Mouse (Mus musculus) ES-Bruce4 (cell line): ENCODE data around the gene Gpr12. TPM values are rescaled to one million over a fixed set of nuclear protein-coding genes. Genes with fewer than 3 reads are reported as not detected.

ENCODE experiments used
- H3K27ac ChIP-seq: 2 replicates; pipeline ENCODE4 v1.5.1; 2012; ENCODE audit warnings: low read length, inconsistent platforms; ENCODE audit not compliant: insufficient read depth
- H3K27me3 ChIP-seq: 2 replicates; pipeline ENCODE4 v1.6.1; 2012; ENCODE audit warnings: mild to moderate bottlenecking, low read length, inconsistent platforms; ENCODE audit not compliant: control insufficient read depth, poor library complexity, insufficient read depth, severe bottlenecking
- H3K36me3 ChIP-seq: 2 replicates; pipeline ENCODE4 v1.6.1; 2012; ENCODE audit warnings: inconsistent platforms, mild to moderate bottlenecking, low read length, moderate library complexity; ENCODE audit not compliant: control insufficient read depth, poor library complexity, insufficient read depth, severe bottlenecking
- H3K4me1 ChIP-seq: one replicate; pipeline ENCODE4 v1.8.1; 2011; ENCODE audit warnings: low read length; ENCODE audit not compliant: control insufficient read depth, insufficient read depth
- H3K4me3 ChIP-seq: 2 replicates; pipeline ENCODE4 v1.5.1; 2011; ENCODE audit warnings: low read depth, mild to moderate bottlenecking, low read length
- H3K9ac ChIP-seq: 2 replicates; pipeline ENCODE4 v1.6.1; 2012; ENCODE audit warnings: low read depth, mild to moderate bottlenecking, inconsistent platforms; ENCODE audit not compliant: poor library complexity, severe bottlenecking
- H3K9me3 ChIP-seq: replicated peaks from 2 replicates; pipeline ENCODE4 v1.6.1; 2012; ENCODE audit warnings: mild to moderate bottlenecking, low read length, inconsistent platforms; ENCODE audit not compliant: control insufficient read depth, poor library complexity, insufficient read depth, severe bottlenecking
- CTCF ChIP-seq: IDR thresholded peaks from one replicate; pipeline ENCODE4 v1.8.1; 2011; ENCODE audit warnings: low read depth, low read length
- EP300 ChIP-seq: IDR thresholded peaks from 2 replicates; pipeline ENCODE4 v1.6.1; 2011; ENCODE audit warnings: low read depth, low read length; ENCODE audit not compliant: insufficient read depth
- POLR2A ChIP-seq: IDR thresholded peaks from one replicate; pipeline ENCODE4 v1.8.1; 2011; ENCODE audit warnings: low read length; ENCODE audit not compliant: insufficient read depth
- polyA plus RNA-seq: library from polyadenylated mRNA; stranded (reverse); fragments of >200 nt; gene quantifications from 2 replicates; pipeline ENCODE4 v1.2.4, GENCODE M21; 2011; ENCODE audit warnings: low read depth; ENCODE audit not compliant: missing spikeins, insufficient read depth, insufficient read length

Gpr12 gene
- polyA plus RNA-seq, 1 experiment, result not detected

DNA sequence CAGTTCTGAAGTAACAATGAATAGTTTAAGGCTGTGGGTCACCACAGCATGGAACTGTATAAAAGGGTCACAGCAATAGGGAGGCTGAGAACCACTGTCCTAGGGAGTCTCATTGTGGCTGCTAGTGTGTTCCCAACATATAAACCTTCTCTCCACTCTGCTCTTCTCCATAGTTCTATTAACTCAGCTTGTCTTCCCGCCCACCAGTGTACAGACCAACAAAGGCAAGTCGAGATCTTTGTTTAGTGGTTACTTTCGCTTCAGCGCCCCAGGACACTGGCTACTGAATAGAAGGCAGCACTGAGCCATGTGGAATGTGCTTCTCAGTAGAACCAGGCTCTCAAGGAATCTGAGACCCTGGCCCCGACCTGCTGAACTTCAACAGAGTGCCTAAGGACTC is 7.5 kb upstream of the Gpr12 start:
- Histone ChIP-seq H3K27ac (no peak overlapping the region), H3K27me3 (no peaks in the 10 kb centered on the region), H3K36me3 (no peaks in the 10 kb centered on the region), H3K4me3 (no peak overlapping the region), H3K9ac (no peak overlapping the region), H3K9me3 (no peaks in the 10 kb centered on the region; the same call in 1 of the 2 replicates), H3K4me1 (no peaks in the 10 kb centered on the region)
- TF ChIP-seq CTCF (no peak), POLR2A (no peak)

DNA sequence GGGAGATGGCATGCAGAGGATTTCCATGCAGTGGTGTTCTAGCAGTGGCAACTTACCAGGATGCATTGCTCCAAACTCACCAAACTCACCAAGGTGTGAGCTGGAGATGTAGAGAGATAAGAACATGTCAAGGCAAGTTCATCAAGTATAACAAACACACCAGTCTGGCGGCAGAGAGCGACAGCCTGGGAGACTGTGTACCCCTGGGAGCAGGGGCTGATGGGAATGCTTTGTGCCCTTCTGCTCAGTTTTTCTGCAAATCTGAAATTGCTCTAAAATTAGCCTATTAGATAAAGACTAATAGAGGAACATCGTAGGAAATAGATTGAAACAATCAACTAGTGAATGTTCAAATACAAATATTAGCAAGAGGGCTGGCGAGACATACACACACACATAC is 6.6 kb upstream of the Gpr12 start:
- no peak overlapping the region for H3K27ac ChIP-seq

DNA sequence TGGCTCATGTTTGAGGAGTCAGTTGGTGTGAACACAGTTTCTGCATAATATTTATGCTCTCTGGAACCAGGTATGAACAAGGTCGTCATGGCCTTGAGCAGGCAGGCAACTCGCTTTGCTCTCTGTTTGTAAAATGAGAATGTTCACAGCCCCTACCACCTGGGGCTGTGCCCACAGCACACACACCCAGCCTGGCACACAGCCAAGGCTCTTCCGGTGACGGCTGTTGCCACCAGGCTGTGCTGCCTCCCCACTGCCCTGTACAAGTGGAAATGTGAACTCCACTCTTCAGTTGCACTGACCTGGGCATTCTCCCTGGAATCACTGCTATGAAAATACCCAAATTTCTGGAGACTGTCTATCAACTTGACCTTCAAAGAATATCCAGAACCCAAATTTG is 5.9 kb upstream of the Gpr12 start:
- Histone ChIP-seq H3K36me3 (no peaks in the 10 kb centered on the region), H3K27me3 (no peaks in the 10 kb centered on the region), H3K9me3 (no peaks in the 10 kb centered on the region; the same call in 1 of the 2 replicates), H3K4me1 (no peaks in the 10 kb centered on the region), H3K9ac (no peak overlapping the region), H3K27ac (no peak overlapping the region), H3K4me3 (no peak overlapping the region)
- TF ChIP-seq EP300 (no peak), POLR2A (no peak), CTCF (no peak)

More for the DNA sequence above, 6.6 kb upstream of the Gpr12 start:
- Histone ChIP-seq H3K36me3 (no peaks in the 10 kb centered on the region), H3K4me1 (no peaks in the 10 kb centered on the region), H3K9ac (no peak overlapping the region), H3K9me3 (no peaks in the 10 kb centered on the region; the same call in 1 of the 2 replicates), H3K27me3 (no peaks in the 10 kb centered on the region), H3K4me3 (no peak overlapping the region)
- TF ChIP-seq EP300, result no peak
- no peak for TF ChIP-seq CTCF
- no peak for TF ChIP-seq POLR2A

DNA sequence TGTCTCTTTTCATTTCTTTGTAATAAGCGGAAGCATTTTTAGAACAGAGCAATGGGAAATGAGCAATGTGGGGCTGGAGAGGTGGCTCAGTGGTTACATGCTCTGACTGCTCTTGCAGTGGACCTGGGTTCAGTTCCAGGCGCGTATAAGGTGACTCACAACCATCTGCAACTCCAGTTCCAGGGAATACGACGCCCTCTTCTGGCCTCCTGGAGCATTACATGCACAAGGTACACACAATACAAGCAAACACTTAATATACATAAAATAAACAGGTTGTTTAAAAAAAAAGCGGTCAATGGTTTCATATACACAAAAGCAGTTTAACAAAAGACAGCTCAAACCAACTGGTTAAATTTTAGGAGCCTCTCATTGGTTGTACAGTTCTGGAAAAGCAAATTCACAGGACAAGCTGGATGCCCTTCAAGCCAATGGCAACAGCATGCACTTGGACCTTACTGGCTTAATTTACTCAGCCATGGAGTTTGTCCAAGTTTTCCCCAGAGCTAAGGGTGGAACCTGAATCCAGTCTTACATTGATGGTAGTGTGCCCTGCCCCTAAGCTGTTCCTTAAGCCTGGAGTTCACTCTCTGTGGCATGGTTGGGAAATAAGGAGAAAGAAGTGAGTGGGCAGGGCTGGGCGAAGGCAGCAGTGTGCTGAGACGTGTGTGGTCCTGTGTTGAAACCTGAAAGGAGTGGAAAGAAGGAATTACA is 1.5 kb upstream of the Gpr12 start:
- no peak for TF ChIP-seq POLR2A
- no peak for TF ChIP-seq EP300
- peak; percentile 24 for TF ChIP-seq CTCF

DNA sequence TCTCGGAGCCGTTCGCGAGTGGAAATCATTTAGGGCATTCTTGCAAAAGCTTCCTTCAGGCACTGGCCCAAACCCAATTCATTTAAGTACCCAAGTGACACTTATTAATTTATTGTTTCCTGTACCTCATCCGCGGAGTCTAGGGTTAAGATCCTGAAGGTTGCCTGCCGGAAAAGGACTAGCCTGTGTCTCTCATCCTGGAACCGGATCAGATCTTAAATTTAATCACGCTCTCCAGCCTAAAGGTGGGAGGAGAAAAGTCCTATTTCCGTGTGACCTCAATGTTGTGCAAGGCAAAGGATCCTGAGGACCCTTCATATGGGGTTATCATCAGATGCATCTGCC is 240 bp upstream of the Gpr12 start:
- no peak overlapping the region for H3K27ac ChIP-seq
- no peaks in the 10 kb centered on the region for H3K9me3 ChIP-seq
- no peaks in the 10 kb centered on the region for H3K4me1 ChIP-seq
- no peak for TF ChIP-seq POLR2A
- TF ChIP-seq CTCF, result no peak
- TF ChIP-seq EP300, result no peak
- no peaks in the 10 kb centered on the region for H3K36me3 ChIP-seq
- H3K27me3 ChIP-seq, result no peaks in the 10 kb centered on the region
- no peak overlapping the region for H3K9ac ChIP-seq
- H3K4me3 ChIP-seq, result peak overlapping the region; percentile 59

More for the DNA sequence above, 1.5 kb upstream of the Gpr12 start:
- Histone ChIP-seq H3K9ac (no peak overlapping the region), H3K4me3 (no peak overlapping the region), H3K36me3 (no peaks in the 10 kb centered on the region), H3K9me3 (no peaks in the 10 kb centered on the region), H3K27me3 (no peaks in the 10 kb centered on the region), H3K4me1 (no peaks in the 10 kb centered on the region), H3K27ac (no peak overlapping the region)

DNA sequence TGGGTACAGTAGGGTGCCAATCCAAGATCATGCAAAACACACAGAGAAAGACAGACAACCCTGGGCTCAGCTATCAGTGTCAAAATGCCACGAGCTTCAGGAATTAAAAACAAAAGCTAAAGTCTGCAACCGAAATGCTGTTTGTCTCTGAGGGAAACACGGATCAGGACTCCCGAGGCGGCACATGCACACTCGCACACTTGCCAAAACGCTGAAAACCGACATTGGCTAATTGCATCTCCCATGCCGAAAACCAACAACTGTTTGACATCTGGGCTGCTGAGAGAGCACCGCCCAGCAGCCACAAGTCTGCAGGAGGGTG is 922 bp downstream of the Gpr12 start:
- Histone ChIP-seq H3K36me3 (no peaks in the 10 kb centered on the region), H3K4me3 (peak overlapping the region; percentile 59; the same call in 1 of the 2 replicates), H3K27me3 (no peaks in the 10 kb centered on the region), H3K9ac (no peak overlapping the region), H3K9me3 (no peaks in the 10 kb centered on the region), H3K4me1 (no peaks in the 10 kb centered on the region), H3K27ac (no peak overlapping the region)
- no peak for TF ChIP-seq POLR2A
- no peak for TF ChIP-seq CTCF
- no peak for TF ChIP-seq EP300
